Mouse (Mus musculus) liver, embryonic 15.5 days (tissue): ENCODE measurements around the gene Ctrc. TPM values are rescaled to one million over a fixed set of nuclear protein-coding genes. Genes with fewer than 3 reads are reported as not detected.

ENCODE experiments used
- ATAC-seq: fragments of 200-750 bp; cut with Nextera tagmentation; 2 replicates; pipeline ENCODE4 v1.8.0; 2017; ENCODE audit warnings: moderate number of reproducible peaks, mild to moderate bottlenecking, moderate library complexity; ENCODE audit not compliant: insufficient read depth
- H3K27ac ChIP-seq: fragments of 300-500 bp; sonication (generic); replicated peaks from 2 replicates; pipeline ENCODE4 v1.5.1; 2015; ENCODE audit warnings: mild to moderate bottlenecking, inconsistent platforms
- H3K27me3 ChIP-seq: fragments of 300-500 bp; sonication (generic); 2 replicates; pipeline ENCODE4 v1.6.1; 2015; ENCODE audit warnings: mild to moderate bottlenecking, inconsistent platforms
- H3K36me3 ChIP-seq: fragments of 300-500 bp; sonication (generic); replicated peaks from 2 replicates; pipeline ENCODE4 v1.6.1; 2015; ENCODE audit warnings: moderate library complexity, mild to moderate bottlenecking, inconsistent platforms
- H3K4me1 ChIP-seq: fragments of 300-500 bp; sonication (generic); replicated peaks from 2 replicates; pipeline ENCODE4 v1.6.1; 2015; ENCODE audit warnings: inconsistent platforms
- H3K4me2 ChIP-seq: fragments of 300-500 bp; sonication (generic); 2 replicates; pipeline ENCODE4 v1.6.1; 2015; ENCODE audit warnings: moderate library complexity, mild to moderate bottlenecking, inconsistent platforms
- H3K4me3 ChIP-seq: fragments of 300-500 bp; sonication (generic); replicated peaks from 2 replicates; pipeline ENCODE4 v1.5.1; 2015; ENCODE audit warnings: mild to moderate bottlenecking, inconsistent platforms
- H3K9ac ChIP-seq: fragments of 300-500 bp; sonication (generic); 2 replicates; pipeline ENCODE4 v1.6.1; 2015; ENCODE audit warnings: moderate library complexity, mild to moderate bottlenecking, inconsistent platforms
- H3K9me3 ChIP-seq: fragments of 300-500 bp; sonication (generic); replicated peaks from 2 replicates; pipeline ENCODE4 v1.6.1; 2016; ENCODE audit warnings: inconsistent platforms
- WGBS: fragments of 180-500 bp; shearing (Covaris S2); methylation state at CpG from one replicate; pipeline ENCODE4 v1.1.7; 2015; ENCODE audit warnings: mixed read lengths; ENCODE audit not compliant: insufficient replicate concordance; 5-methylcytosine and 5-hydroxymethylcytosine counted together
- polyA plus RNA-seq: library from polyadenylated mRNA; unstranded; fragments of >200 nt; fragmentation: Nextera tagmentation; extraction: Ambion mirVana; gene quantifications from 2 replicates; pipeline ENCODE4 v1.2.1, GENCODE M21; 2015

Ctrc gene
- polyA plus RNA-seq, 1 experiment from 2014 or later: not detected

- Histone ChIP-seq H3K4me1 (peaks cover 58% of the 10 kb centered on the region), H3K27me3 (peaks cover 45% of the 10 kb centered on the region), H3K4me3 (peak overlapping the region; percentile 87), H3K36me3 (peaks cover 6% of the 10 kb centered on the region), H3K9me3 (no peaks in the 10 kb centered on the region), H3K4me2 (peak overlapping the region; percentile 99), H3K9ac (peak overlapping the region; percentile 29; the same call in 1 of the 2 replicates), H3K27ac (peak overlapping the region; percentile 88)
- 11% methylated on average over 8 of the region's 8 CpGs for WGBS
- no peak for ATAC-seq
Observed at GRCm38 (mm10) chr4:141875481-141876108, 29.4 kb upstream of the Ctrc start.

- Histone ChIP-seq H3K27me3 (peaks cover 40% of the 10 kb centered on the region), H3K4me2 (peak within 1 kb of the TSS; percentile 99), H3K9me3 (no peaks in the 10 kb centered on the region), H3K36me3 (peaks cover 12% of the 10 kb centered on the region), H3K4me3 (peak within 1 kb of the TSS; percentile 87), H3K9ac (peak within 1 kb of the TSS; percentile 84), H3K27ac (peak within 1 kb of the TSS; percentile 88), H3K4me1 (peaks cover 66% of the 10 kb centered on the region)
- ATAC-seq: peak; percentile 93
- WGBS: under 1% methylated on average over 73 of the region's 73 CpGs
Observed at GRCm38 (mm10) chr4:141874601-141875460, 28.7 kb upstream of the Ctrc start, which contains the start of gene Efhd2. Gene Efhd2, minus strand, starts transcription at chr4:141874920.

- ATAC-seq: no peak
- peak overlapping the region; percentile 84 for H3K9ac ChIP-seq
- WGBS: 1% methylated on average over 19 of the region's 19 CpGs
- peaks cover 33% of the 10 kb centered on the region for H3K27me3 ChIP-seq
- H3K4me2 ChIP-seq: peak overlapping the region; percentile 99
- H3K4me1 ChIP-seq: peaks cover 73% of the 10 kb centered on the region
- peak overlapping the region; percentile 87 for H3K4me3 ChIP-seq
- peaks cover 13% of the 10 kb centered on the region for H3K36me3 ChIP-seq
- H3K9me3 ChIP-seq: no peaks in the 10 kb centered on the region
- H3K27ac ChIP-seq: peak overlapping the region; percentile 88
Observed at GRCm38 (mm10) chr4:141874111-141874600, 28.0 kb upstream of the Ctrc start.

- Histone ChIP-seq H3K4me3 (peak overlapping the region; percentile 87), H3K36me3 (peaks cover 18% of the 10 kb centered on the region), H3K4me2 (peak overlapping the region; percentile 99), H3K4me1 (peaks cover 81% of the 10 kb centered on the region), H3K9ac (0 out of 2 replicates have a peak overlapping the region, but pooled peaks have one; percentile 84), H3K27ac (peak overlapping the region; percentile 31; the same call in 1 of the 2 replicates), H3K27me3 (peaks cover 22% of the 10 kb centered on the region), H3K9me3 (no peaks in the 10 kb centered on the region)
- no peak for ATAC-seq
- 74% methylated on average over 9 of the region's 9 CpGs for WGBS
Observed at GRCm38 (mm10) chr4:141872977-141873376, 26.8 kb upstream of the Ctrc start.

GRCm38 (mm10) chr4:141871909-141872308, 25.8 kb upstream of the Ctrc start:
- Histone ChIP-seq H3K9me3 (no peaks in the 10 kb centered on the region), H3K27me3 (0 out of 2 replicates have a peak, but pooled peaks cover 11% of the 10 kb centered on the region), H3K4me1 (peaks cover 90% of the 10 kb centered on the region), H3K4me2 (peak overlapping the region; percentile 99), H3K9ac (no peak overlapping the region), H3K27ac (peak overlapping the region; percentile 59), H3K36me3 (peaks cover 18% of the 10 kb centered on the region), H3K4me3 (peak overlapping the region; percentile 87; the same call in 1 of the 2 replicates)
- 75% methylated on average over 9 of the region's 9 CpGs for WGBS
- no peak for ATAC-seq

GRCm38 (mm10) chr4:141871333-141871725, 25.2 kb upstream of the Ctrc start:
- Histone ChIP-seq H3K36me3 (peaks cover 18% of the 10 kb centered on the region), H3K27ac (peak overlapping the region; percentile 59; the same call in 1 of the 2 replicates), H3K4me2 (peak overlapping the region; percentile 99), H3K9me3 (no peaks in the 10 kb centered on the region), H3K27me3 (0 out of 2 replicates have a peak, but pooled peaks cover 8% of the 10 kb centered on the region), H3K4me1 (peaks cover 86% of the 10 kb centered on the region), H3K4me3 (peak overlapping the region; percentile 87; the same call in 1 of the 2 replicates), H3K9ac (no peak overlapping the region)
- no peak for ATAC-seq
- 76% methylated on average over 3 of the region's 3 CpGs for WGBS

- Histone ChIP-seq H3K9ac (no peak overlapping the region), H3K4me3 (0 out of 2 replicates have a peak overlapping the region, but pooled peaks have one; percentile 87), H3K27ac (peak overlapping the region; percentile 53; the same call in 1 of the 2 replicates), H3K36me3 (peaks cover 19% of the 10 kb centered on the region), H3K4me1 (peaks cover 81% of the 10 kb centered on the region), H3K9me3 (no peaks in the 10 kb centered on the region), H3K4me2 (peak overlapping the region; percentile 99), H3K27me3 (0 out of 2 replicates have a peak, but pooled peaks cover 3% of the 10 kb centered on the region)
- no peak for ATAC-seq
- 67% methylated on average over 11 of the region's 11 CpGs for WGBS
Observed at GRCm38 (mm10) chr4:141870666-141871332, 24.6 kb upstream of the Ctrc start.

- H3K4me2 ChIP-seq: no peak overlapping the region
- no peak for ATAC-seq
- H3K36me3 ChIP-seq: peaks cover 25% of the 10 kb centered on the region
- no peak overlapping the region for H3K4me3 ChIP-seq
- WGBS: 53% methylated on average over 5 of the region's 5 CpGs
- 0 out of 2 replicates have a peak overlapping the region, but pooled peaks have one; percentile 12 for H3K9ac ChIP-seq
- H3K27ac ChIP-seq: peak overlapping the region; percentile 38; the same call in 1 of the 2 replicates
- H3K9me3 ChIP-seq: no peaks in the 10 kb centered on the region
- peaks cover 79% of the 10 kb centered on the region for H3K4me1 ChIP-seq
- H3K27me3 ChIP-seq: no peaks in the 10 kb centered on the region
Observed at GRCm38 (mm10) chr4:141869436-141870215, 23.5 kb upstream of the Ctrc start.

- H3K4me2 ChIP-seq: no peak overlapping the region
- H3K27ac ChIP-seq: no peak overlapping the region
- H3K9ac ChIP-seq: no peak overlapping the region
- no peak overlapping the region for H3K4me3 ChIP-seq
- no peak for ATAC-seq
- H3K36me3 ChIP-seq: peaks cover 33% of the 10 kb centered on the region
- no peaks in the 10 kb centered on the region for H3K9me3 ChIP-seq
- no peaks in the 10 kb centered on the region for H3K27me3 ChIP-seq
- peaks cover 66% of the 10 kb centered on the region for H3K4me1 ChIP-seq
- WGBS: 83% methylated on average over 10 of the region's 10 CpGs
Observed at GRCm38 (mm10) chr4:141868051-141868450, 21.9 kb upstream of the Ctrc start.

- Histone ChIP-seq H3K27ac (no peak overlapping the region), H3K4me2 (no peak overlapping the region), H3K9ac (no peak overlapping the region), H3K4me1 (peaks cover 60% of the 10 kb centered on the region), H3K9me3 (no peaks in the 10 kb centered on the region), H3K4me3 (no peak overlapping the region), H3K36me3 (peaks cover 33% of the 10 kb centered on the region), H3K27me3 (no peaks in the 10 kb centered on the region)
- ATAC-seq: no peak
- 76% methylated on average over 4 of the region's 4 CpGs for WGBS
Observed at GRCm38 (mm10) chr4:141867498-141867897, 21.3 kb upstream of the Ctrc start.
